Mouse (Mus musculus): ENCODE measurements around the gene Olfr631. TPM values are rescaled to one million over a fixed set of nuclear protein-coding genes. Genes with fewer than 3 reads are reported as not detected.

Olfr631 gene
- not detected in 4 replicates for total RNA-seq (2023)

GRCm38 (mm10) chr7:103928525-103928924 is at the start of gene Olfr631:
TSS of gene Olfr631 (plus strand) at chr7:103928825.

DNA sequence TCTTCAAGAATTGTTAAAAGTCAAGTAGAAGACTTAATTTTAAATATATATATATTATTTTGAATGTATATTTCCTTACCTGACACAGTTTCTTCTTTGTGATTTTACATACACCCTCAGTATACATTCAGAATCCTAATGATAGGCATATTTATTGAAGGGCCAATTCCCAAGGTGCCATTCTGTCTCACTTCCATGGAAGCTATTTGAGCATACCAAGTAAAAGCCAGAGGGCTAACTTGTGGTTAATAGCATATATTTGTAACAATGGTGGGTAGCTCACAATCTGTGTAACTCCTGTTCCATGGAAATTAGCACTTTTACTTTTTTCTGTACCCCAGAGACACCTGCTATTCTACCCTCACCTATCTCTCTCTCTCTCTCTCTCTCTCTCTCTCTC is 42.5 kb upstream of the Olfr631 start, which contains the start of gene Olfr66:
TSS of gene Olfr66 (minus strand) at position 101 of the 400 bp plus-strand sequence.

DNA sequence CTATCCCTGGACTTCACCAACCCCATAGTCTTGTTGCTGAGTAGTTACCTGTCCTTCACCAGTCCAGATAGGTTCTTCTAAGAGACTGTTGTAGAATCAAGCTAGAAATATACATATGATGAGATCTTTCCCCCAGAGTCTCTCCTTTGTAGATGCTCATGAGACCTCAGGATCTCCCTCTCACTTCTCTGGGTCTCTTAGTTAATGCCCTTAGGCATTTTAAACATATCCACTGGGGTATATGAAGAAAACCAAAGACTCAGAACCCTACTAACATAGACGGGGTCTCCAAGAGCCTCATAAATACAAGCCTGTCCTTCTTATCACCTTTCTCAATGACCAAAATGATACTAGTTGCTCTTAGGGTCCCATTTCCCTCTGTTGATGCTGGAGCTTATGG is 34.2 kb upstream of the Olfr631 start, which contains the start of gene Olfr64:
TSS of gene Olfr64 (minus strand) at position 101 of the 400 bp plus-strand sequence.

DNA sequence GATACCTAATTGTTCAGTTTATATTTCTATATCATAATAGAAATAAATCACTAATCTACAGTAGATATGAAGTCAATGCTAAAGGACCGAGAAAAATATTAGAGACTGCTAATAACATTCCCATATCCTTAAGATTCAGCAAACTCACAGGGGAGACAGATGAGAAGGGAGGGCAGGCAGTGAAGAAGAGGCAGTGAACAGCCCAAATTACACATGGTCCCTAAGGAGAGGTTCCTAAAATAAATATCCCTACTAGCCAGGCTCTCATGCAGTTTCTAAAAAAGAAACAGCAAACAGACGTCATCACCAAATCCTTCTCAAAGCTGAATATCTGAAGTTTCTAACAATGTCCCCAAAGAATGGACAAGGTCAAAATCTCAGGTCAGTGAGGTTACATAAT is 25.4 kb upstream of the Olfr631 start, which contains the start of gene Olfr65:
TSS of gene Olfr65 (plus strand) at position 301 of the 400 bp plus-strand sequence.

DNA sequence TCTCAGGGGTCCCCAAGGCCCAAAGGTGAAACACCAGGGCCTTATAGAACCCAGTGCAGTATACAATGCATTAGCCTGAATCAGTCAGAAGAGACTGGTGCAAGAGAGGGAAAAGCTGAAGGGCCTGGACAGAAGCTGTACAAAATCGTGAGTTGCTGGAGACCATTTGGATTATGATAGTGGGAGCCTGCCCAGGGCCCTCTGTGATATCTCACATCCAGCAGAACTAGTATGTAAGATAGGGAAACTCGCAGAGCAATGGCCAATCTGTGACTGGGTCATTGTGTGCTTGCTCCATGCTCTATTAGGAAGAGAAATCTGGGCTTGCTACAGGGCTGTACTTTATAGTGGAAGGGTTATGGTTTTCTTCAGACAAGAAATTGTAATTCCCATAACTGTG is 5.6 kb downstream of the Olfr631 start, which contains the start of gene Olfr632:
TSS of gene Olfr632 (plus strand) at position 84 of the 400 bp plus-strand sequence.

DNA sequence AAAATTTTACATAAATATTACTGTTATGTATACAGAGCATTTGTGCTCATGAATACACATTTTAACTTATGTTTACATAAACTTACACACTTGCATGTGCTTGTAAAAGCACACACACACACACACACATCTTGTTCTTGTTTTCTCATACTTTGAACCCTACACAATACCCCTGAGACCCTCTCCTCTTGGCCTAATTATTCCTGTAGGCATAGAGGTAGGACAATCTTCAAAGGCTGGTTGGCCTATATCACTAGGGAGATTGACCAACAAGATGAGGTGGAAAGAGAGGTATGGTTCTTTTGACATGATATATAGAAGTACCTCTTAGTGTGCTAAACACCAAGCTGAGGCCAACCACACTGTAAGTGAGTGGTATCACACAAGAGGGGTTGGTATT is 15.5 kb downstream of the Olfr631 start, which contains the start of gene Olfr633:
TSS of gene Olfr633 (plus strand) at position 301 of the 400 bp plus-strand sequence.

GRCm38 (mm10) chr7:103970852-103971251 is 42.2 kb downstream of the Olfr631 start, which contains the start of gene Olfr635:
TSS of gene Olfr635 (plus strand) at chr7:103971152.

Other genes with a start within 250 kb of the Olfr631 start
- gene Olfr625-ps1, start 246.1 kb upstream of the Olfr631 start, total RNA-seq (2023): not detected in 4 replicates
- gene Olfr243, start 214.2 kb upstream of the Olfr631 start, total RNA-seq (2023): not detected in 4 replicates
- not detected in 4 replicates for gene Olfr628, start 198.5 kb upstream of the Olfr631 start, total RNA-seq (2023)
- gene Olfr629, start 183.9 kb upstream of the Olfr631 start, total RNA-seq (2023): not detected in 4 replicates
- not detected in 4 replicates for gene Olfr630, start 171.5 kb upstream of the Olfr631 start, total RNA-seq (2023)
- gene Olfr69, start 157.2 kb upstream of the Olfr631 start, total RNA-seq (2023): not detected in 4 replicates
- gene Olfr68, start 149.1 kb upstream of the Olfr631 start, total RNA-seq (2023): not detected in 4 replicates
- gene Olfr67, start 137.0 kb upstream of the Olfr631 start, total RNA-seq (2023): not detected in 4 replicates
- gene Hbb-bt, start 114.8 kb upstream of the Olfr631 start, total RNA-seq (2023): 4.4 to 21.0 TPM (median 14.7 TPM) in 4 replicates
- 43.8 to 120 TPM (median 71.7 TPM) in 4 replicates for gene Hbb-bs, start 100.7 kb upstream of the Olfr631 start, total RNA-seq (2023)
- not detected in 4 replicates for gene Hbb-bh2, start 88.3 kb upstream of the Olfr631 start, total RNA-seq (2023)
- gene Hbb-bh1, start 85.7 kb upstream of the Olfr631 start, total RNA-seq (2023): not detected in 4 replicates
- not detected in 4 replicates for gene Hbb-y, start 75.6 kb upstream of the Olfr631 start, total RNA-seq (2023)
- not detected in 4 replicates for gene Olfr66, start 42.6 kb upstream of the Olfr631 start, total RNA-seq (2023)
- not detected in 4 replicates for gene Olfr64, start 34.3 kb upstream of the Olfr631 start, total RNA-seq (2023)
- not detected in 4 replicates for gene Olfr65, start 25.3 kb upstream of the Olfr631 start, total RNA-seq (2023)
- not detected in 4 replicates for gene Olfr632, start 5.5 kb downstream of the Olfr631 start, total RNA-seq (2023)
- not detected in 4 replicates for gene Olfr633, start 15.6 kb downstream of the Olfr631 start, total RNA-seq (2023)
- gene Olfr635, start 42.3 kb downstream of the Olfr631 start, total RNA-seq (2023): not detected in 4 replicates
- not detected in 4 replicates for gene Olfr638, start 69.9 kb downstream of the Olfr631 start, total RNA-seq (2023)
- 0.28 TPM in 1 of 4 replicates, not detected in the others for gene Olfr639, start 88.5 kb downstream of the Olfr631 start, total RNA-seq (2023)
- gene Olfr640, start 96.7 kb downstream of the Olfr631 start, total RNA-seq (2023): not detected in 4 replicates
- gene Olfr641, start 106.6 kb downstream of the Olfr631 start, total RNA-seq (2023): not detected in 4 replicates
- not detected in 4 replicates for gene Olfr642, start 123.8 kb downstream of the Olfr631 start, total RNA-seq (2023)
- not detected in 4 replicates for gene 4930516K23Rik, start 132.6 kb downstream of the Olfr631 start, total RNA-seq (2023)
- not detected in 4 replicates for gene Olfr644, start 143.0 kb downstream of the Olfr631 start, total RNA-seq (2023)
- gene Olfr645, start 156.6 kb downstream of the Olfr631 start, total RNA-seq (2023): not detected in 4 replicates
- gene Olfr646, start 176.0 kb downstream of the Olfr631 start, total RNA-seq (2023): 0.30 to 0.49 TPM (median 0.42 TPM) in 4 replicates
- not detected in 4 replicates for gene Ubqln5, start 201.0 kb downstream of the Olfr631 start, total RNA-seq (2023)
- not detected in 4 replicates for gene Olfr643, start 208.6 kb downstream of the Olfr631 start, total RNA-seq (2023)
- gene Ubqln3, start 214.5 kb downstream of the Olfr631 start, total RNA-seq (2023): not detected in 4 replicates
- gene Ubqlnl, start 221.7 kb downstream of the Olfr631 start, total RNA-seq (2023): not detected in 4 replicates
- not detected in 4 replicates for gene Olfm5, start 236.0 kb downstream of the Olfr631 start, total RNA-seq (2023)

Measured in B cell, adult 62 days (primary cell).